Mouse (Mus musculus): ENCODE measurements at regions not wholly inside any gene's neighbourhood (a gene's known extent, or its start where the extent isn't known, plus 50 kb on each side); places are given as distances from the start of the nearest gene placed in this dataset.

DNA sequence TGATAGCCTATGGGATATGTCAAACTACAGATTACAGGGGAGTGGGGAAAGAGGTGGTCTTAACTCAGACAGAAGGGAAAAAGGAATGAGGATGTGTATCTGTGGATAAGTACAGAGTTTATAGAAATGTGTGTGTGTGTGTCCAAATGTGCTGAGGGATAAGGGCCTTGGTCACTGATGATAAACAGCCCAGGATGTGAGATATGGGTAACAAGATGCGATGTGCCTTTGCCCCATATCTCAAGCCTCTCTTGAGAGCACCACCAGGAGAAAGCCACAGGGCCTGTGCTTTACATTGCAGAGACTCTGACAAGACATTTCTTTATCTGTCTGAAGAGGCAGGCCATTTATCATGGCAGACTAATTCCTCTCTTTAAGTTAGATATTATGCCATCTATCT lies 132.8 kb upstream of the Cited2 start:
- no peak overlapping the region for H3K4me2 ChIP-seq (replicated peaks)
- WGBS: 96% methylated on average over 1 of the region's 1 CpGs
- ATAC-seq (ENCODE audit: insufficient number of reproducible peaks, low FRiP score, low TSS enrichment, low read depth): no peak
- no peak overlapping the region for H3K9ac ChIP-seq
- no peaks in the 10 kb centered on the region for H3K36me3 ChIP-seq
- no peaks in the 10 kb centered on the region for H3K4me1 ChIP-seq
- H3K27ac ChIP-seq (replicated peaks): no peak overlapping the region
- H3K27me3 ChIP-seq: no peaks in the 10 kb centered on the region
- no peak overlapping the region for H3K4me3 ChIP-seq (replicated peaks)
- no peaks in the 10 kb centered on the region for H3K9me3 ChIP-seq (replicated peaks)

DNA sequence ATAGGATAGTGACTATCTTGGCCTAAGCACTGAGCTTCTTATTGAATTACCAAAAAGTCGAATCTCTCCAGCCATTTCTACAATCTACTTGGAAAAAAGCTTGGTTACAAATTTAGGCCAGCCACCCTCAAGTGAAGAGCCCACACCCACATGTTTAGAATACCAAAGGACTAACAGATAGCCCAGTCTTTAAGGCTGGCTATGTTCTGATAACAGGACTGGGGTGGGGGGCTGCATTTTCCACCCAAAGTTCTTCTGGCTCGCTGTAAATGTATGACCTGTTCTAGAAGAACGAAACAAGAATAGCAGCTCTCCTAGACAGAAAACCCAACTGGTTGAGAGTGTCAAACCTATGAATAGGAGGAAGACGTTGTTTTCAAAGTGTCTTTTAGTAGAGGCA lies 130.6 kb upstream of the Cited2 start:
- no peak overlapping the region for H3K4me2 ChIP-seq (replicated peaks)
- ATAC-seq (ENCODE audit: insufficient number of reproducible peaks, low FRiP score, low TSS enrichment, low read depth): no peak
- no peak overlapping the region for H3K27ac ChIP-seq (replicated peaks)
- H3K4me1 ChIP-seq: no peaks in the 10 kb centered on the region
- H3K9ac ChIP-seq: no peak overlapping the region
- H3K36me3 ChIP-seq: no peaks in the 10 kb centered on the region
- no peaks in the 10 kb centered on the region for H3K9me3 ChIP-seq (replicated peaks)
- H3K27me3 ChIP-seq: no peaks in the 10 kb centered on the region
- WGBS: 89% methylated on average over 4 of the region's 4 CpGs
- H3K4me3 ChIP-seq (replicated peaks): no peak overlapping the region

- 76% methylated on average over 1 of the region's 1 CpGs for WGBS
- H3K9ac ChIP-seq: no peak overlapping the region
- no peaks in the 10 kb centered on the region for H3K27me3 ChIP-seq
- no peak for ATAC-seq (ENCODE audit: insufficient number of reproducible peaks, low FRiP score, low TSS enrichment, low read depth)
- H3K4me3 ChIP-seq (replicated peaks): no peak overlapping the region
- no peaks in the 10 kb centered on the region for H3K9me3 ChIP-seq (replicated peaks)
- H3K27ac ChIP-seq (replicated peaks): no peak overlapping the region
- H3K36me3 ChIP-seq: no peaks in the 10 kb centered on the region
- H3K4me2 ChIP-seq (replicated peaks): no peak overlapping the region
- H3K4me1 ChIP-seq: no peaks in the 10 kb centered on the region
Measured at GRCm38 (mm10) chr10:17596126-17596525, 126.9 kb upstream of the Cited2 start.

DNA sequence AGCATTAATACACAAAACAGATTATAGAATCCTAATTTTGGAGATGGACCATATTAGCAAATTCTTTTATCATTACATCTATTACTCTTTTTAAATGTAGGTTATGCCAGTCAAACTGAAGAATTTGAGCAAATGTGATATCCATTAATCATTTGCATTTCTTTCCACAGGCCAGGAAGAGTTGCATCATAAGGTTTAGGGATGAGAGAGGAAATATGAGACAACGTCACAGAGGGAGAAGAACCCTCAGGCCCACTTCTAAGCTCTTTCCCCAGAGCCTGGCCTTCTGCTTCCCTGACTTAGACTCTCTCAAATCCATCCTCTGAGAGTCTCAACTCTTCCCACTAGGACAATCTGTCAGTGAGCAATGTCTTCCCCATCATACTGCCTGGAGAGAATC lies 126.3 kb upstream of the Cited2 start:
- no peak overlapping the region for H3K9ac ChIP-seq
- 59% methylated on average over 1 of the region's 1 CpGs for WGBS
- H3K27ac ChIP-seq (replicated peaks): no peak overlapping the region
- ATAC-seq (ENCODE audit: insufficient number of reproducible peaks, low FRiP score, low TSS enrichment, low read depth): no peak
- no peaks in the 10 kb centered on the region for H3K4me1 ChIP-seq
- H3K4me2 ChIP-seq (replicated peaks): no peak overlapping the region
- H3K4me3 ChIP-seq (replicated peaks): no peak overlapping the region
- no peaks in the 10 kb centered on the region for H3K36me3 ChIP-seq
- H3K27me3 ChIP-seq: no peaks in the 10 kb centered on the region
- H3K9me3 ChIP-seq (replicated peaks): no peaks in the 10 kb centered on the region

DNA sequence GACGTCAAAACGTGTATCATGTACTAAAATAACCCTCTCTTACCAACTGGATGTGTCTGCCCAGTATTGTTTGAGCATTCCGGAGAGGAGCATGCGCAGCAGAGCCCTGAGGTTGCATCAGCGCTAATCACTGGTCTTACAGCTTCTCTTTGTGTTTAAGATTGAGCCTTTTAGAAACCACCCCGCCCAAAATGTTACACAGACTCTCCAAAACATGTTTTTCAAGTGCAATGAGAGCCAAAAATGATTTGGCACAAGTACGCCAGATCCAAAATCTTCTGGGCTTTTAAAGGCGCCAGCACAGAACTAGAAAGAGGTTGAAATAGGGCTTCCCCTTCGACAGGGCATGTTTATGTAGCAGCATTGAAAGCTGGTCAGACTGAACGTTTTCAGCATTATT lies 123.8 kb upstream of the Cited2 start:
- Histone ChIP-seq H3K9ac (no peak overlapping the region), H3K4me2 (replicated peaks) (no peak overlapping the region), H3K4me3 (replicated peaks) (no peak overlapping the region), H3K4me1 (no peaks in the 10 kb centered on the region), H3K9me3 (replicated peaks) (no peaks in the 10 kb centered on the region), H3K27ac (replicated peaks) (0 out of 2 replicates have a peak overlapping the region, but pooled peaks have one; percentile 19), H3K27me3 (no peaks in the 10 kb centered on the region), H3K36me3 (no peaks in the 10 kb centered on the region)
- no peak for ATAC-seq (ENCODE audit: insufficient number of reproducible peaks, low FRiP score, low TSS enrichment, low read depth)
- 71% methylated on average over 10 of the region's 10 CpGs for WGBS

DNA sequence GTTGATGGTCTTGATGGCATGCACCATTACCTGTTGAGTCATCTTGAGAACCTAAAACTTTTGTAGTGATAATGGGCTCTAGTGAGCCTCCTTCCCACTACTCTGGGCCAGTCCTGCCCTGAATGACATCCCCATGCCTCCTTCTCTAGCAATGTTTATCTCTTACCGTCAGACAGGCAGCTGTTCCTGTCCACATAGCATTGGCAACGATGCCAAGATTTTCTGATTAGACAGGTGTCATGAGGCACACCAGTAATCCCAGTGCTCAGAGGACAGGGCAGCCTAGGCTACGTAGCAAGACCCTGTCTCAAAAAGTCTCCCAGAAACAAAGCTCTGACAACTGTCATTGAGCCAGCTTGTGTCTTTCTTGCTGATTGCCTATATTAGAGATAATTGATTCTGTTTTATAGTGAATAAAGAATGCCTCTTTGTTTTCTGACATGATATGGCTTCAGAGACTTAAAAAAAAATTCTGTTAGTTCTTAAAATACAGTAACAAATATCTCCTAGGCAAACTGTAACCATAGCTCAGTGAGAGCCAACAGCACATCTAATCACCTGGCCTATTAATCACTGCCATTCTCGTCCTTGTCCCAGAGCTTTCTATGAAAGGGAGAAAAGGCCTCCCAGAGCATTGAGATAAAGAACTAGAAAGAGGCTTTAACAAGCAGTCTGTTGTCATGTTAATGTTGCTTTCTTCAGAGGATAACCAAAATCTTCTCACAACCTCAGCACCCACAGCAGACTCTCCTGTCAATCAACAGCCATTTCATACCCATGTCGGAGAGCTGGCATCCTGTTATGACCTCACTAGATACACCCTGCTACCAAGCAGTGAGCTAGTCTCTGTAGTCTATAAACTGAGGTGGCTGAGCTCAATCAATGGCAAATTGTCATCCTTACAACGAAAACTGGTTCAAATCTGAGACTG lies 122.9 kb upstream of the Cited2 start:
- ATAC-seq (ENCODE audit: insufficient number of reproducible peaks, low FRiP score, low TSS enrichment, low read depth): no peak
- Histone ChIP-seq H3K4me1 (no peaks in the 10 kb centered on the region), H3K4me3 (replicated peaks) (no peak overlapping the region), H3K27me3 (no peaks in the 10 kb centered on the region), H3K9ac (no peak overlapping the region), H3K9me3 (replicated peaks) (no peaks in the 10 kb centered on the region), H3K36me3 (no peaks in the 10 kb centered on the region), H3K4me2 (replicated peaks) (no peak overlapping the region), H3K27ac (replicated peaks) (0 out of 2 replicates have a peak overlapping the region, but pooled peaks have one; percentile 19)
- WGBS: 67% methylated on average over 6 of the region's 6 CpGs

- no peaks in the 10 kb centered on the region for H3K4me1 ChIP-seq
- H3K27ac ChIP-seq (replicated peaks): no peak overlapping the region
- no peak overlapping the region for H3K9ac ChIP-seq
- 55% methylated on average over 3 of the region's 3 CpGs for WGBS
- H3K36me3 ChIP-seq: no peaks in the 10 kb centered on the region
- no peaks in the 10 kb centered on the region for H3K27me3 ChIP-seq
- no peaks in the 10 kb centered on the region for H3K9me3 ChIP-seq (replicated peaks)
- H3K4me2 ChIP-seq (replicated peaks): no peak overlapping the region
- H3K4me3 ChIP-seq (replicated peaks): no peak overlapping the region
- ATAC-seq (ENCODE audit: insufficient number of reproducible peaks, low FRiP score, low TSS enrichment, low read depth): no peak
Measured at GRCm38 (mm10) chr10:17600762-17601108, 122.3 kb upstream of the Cited2 start.

DNA sequence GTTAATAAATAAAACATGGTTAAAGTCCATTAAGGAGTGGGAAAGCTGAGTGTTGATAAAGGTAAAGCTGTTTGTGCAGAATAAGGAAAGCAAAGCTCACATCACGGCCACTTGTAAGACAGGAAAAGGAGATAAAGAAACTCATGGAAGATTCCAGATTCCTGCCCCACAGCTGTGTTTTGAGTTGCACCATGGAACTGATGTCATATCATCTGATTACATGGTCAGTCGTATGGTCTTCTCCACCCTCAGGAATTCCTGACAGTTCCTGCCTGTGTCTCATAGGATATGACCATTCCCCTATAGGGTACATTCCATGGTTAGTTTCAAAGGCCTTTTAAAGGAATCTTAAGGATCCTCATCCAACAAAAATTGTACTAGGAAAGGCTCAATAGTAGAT lies 120.6 kb upstream of the Cited2 start:
- WGBS: 48% methylated on average over 2 of the region's 2 CpGs
- Histone ChIP-seq H3K9ac (no peak overlapping the region), H3K4me3 (replicated peaks) (no peak overlapping the region), H3K9me3 (replicated peaks) (no peaks in the 10 kb centered on the region), H3K36me3 (no peaks in the 10 kb centered on the region), H3K27ac (replicated peaks) (no peak overlapping the region), H3K27me3 (no peaks in the 10 kb centered on the region), H3K4me2 (replicated peaks) (no peak overlapping the region), H3K4me1 (no peaks in the 10 kb centered on the region)
- ATAC-seq (ENCODE audit: insufficient number of reproducible peaks, low FRiP score, low TSS enrichment, low read depth): no peak

DNA sequence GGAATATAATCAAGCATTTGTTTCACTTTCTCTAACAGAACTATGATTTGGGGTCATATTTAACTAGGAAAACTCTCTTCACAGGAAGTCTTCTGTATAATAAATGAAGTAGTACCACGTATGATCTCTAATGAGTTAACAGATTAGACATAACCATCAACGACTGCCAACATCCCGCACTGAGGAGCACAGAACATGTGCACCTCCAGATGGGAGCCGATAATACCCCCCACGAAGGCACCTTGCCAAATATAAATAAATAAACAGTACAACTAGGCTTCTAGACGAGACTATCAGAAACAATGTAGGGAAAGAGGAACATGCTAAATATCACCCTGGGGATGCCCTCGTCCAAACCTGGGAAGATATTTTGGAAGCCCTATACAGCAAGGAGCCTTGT lies 114.8 kb upstream of the Cited2 start:
- H3K9me3 ChIP-seq (replicated peaks): no peaks in the 10 kb centered on the region
- no peak overlapping the region for H3K27ac ChIP-seq (replicated peaks)
- no peaks in the 10 kb centered on the region for H3K27me3 ChIP-seq
- ATAC-seq (ENCODE audit: insufficient number of reproducible peaks, low FRiP score, low TSS enrichment, low read depth): no peak
- no peaks in the 10 kb centered on the region for H3K4me1 ChIP-seq
- H3K4me2 ChIP-seq (replicated peaks): no peak overlapping the region
- 67% methylated on average over 7 of the region's 7 CpGs for WGBS
- no peak overlapping the region for H3K9ac ChIP-seq
- no peaks in the 10 kb centered on the region for H3K36me3 ChIP-seq
- no peak overlapping the region for H3K4me3 ChIP-seq (replicated peaks)

GRCm38 (mm10) chr10:17610592-17610991 lies 112.4 kb upstream of the Cited2 start:
- H3K27ac ChIP-seq (replicated peaks): no peak overlapping the region
- no peak overlapping the region for H3K9ac ChIP-seq
- no peak overlapping the region for H3K4me3 ChIP-seq (replicated peaks)
- ATAC-seq (ENCODE audit: insufficient number of reproducible peaks, low FRiP score, low TSS enrichment, low read depth): no peak
- H3K4me1 ChIP-seq: no peaks in the 10 kb centered on the region
- 70% methylated on average over 7 of the region's 7 CpGs for WGBS
- no peak overlapping the region for H3K4me2 ChIP-seq (replicated peaks)
- H3K9me3 ChIP-seq (replicated peaks): no peaks in the 10 kb centered on the region
- H3K27me3 ChIP-seq: no peaks in the 10 kb centered on the region
- H3K36me3 ChIP-seq: no peaks in the 10 kb centered on the region

GRCm38 (mm10) chr10:17613281-17613680 lies 109.7 kb upstream of the Cited2 start:
- H3K4me1 ChIP-seq: no peaks in the 10 kb centered on the region

GRCm38 (mm10) chr10:17618024-17618423 lies 105.0 kb upstream of the Cited2 start:
- H3K4me3 ChIP-seq (replicated peaks): no peak overlapping the region
- no peaks in the 10 kb centered on the region for H3K36me3 ChIP-seq
- H3K4me2 ChIP-seq (replicated peaks): no peak overlapping the region
- H3K9ac ChIP-seq: no peak overlapping the region
- no peaks in the 10 kb centered on the region for H3K27me3 ChIP-seq
- no peaks in the 10 kb centered on the region for H3K9me3 ChIP-seq (replicated peaks)
- ATAC-seq (ENCODE audit: insufficient number of reproducible peaks, low FRiP score, low TSS enrichment, low read depth): no peak
- 87% methylated on average over 1 of the region's 1 CpGs for WGBS
- no peaks in the 10 kb centered on the region for H3K4me1 ChIP-seq
- H3K27ac ChIP-seq (replicated peaks): no peak overlapping the region

More at GRCm38 (mm10) chr10:17613281-17613680, 109.7 kb upstream of the Cited2 start:
- 84% methylated on average over 3 of the region's 3 CpGs for WGBS
- H3K27ac ChIP-seq (replicated peaks): no peak overlapping the region
- no peaks in the 10 kb centered on the region for H3K27me3 ChIP-seq
- no peaks in the 10 kb centered on the region for H3K36me3 ChIP-seq
- H3K4me2 ChIP-seq (replicated peaks): no peak overlapping the region
- no peak for ATAC-seq (ENCODE audit: insufficient number of reproducible peaks, low FRiP score, low TSS enrichment, low read depth)
- no peaks in the 10 kb centered on the region for H3K9me3 ChIP-seq (replicated peaks)
- no peak overlapping the region for H3K4me3 ChIP-seq (replicated peaks)
- H3K9ac ChIP-seq: no peak overlapping the region
